Mouse (Mus musculus) right cerebral cortex, adult 2 months (tissue): ENCODE results near the gene 4933409G03Rik.
"Not testable (repeated sequence)": the region's sequence is repeated elsewhere in the genome, so short reads cannot be mapped to it uniquely, and the experiment has no call there.

ENCODE experiments used
- DNase-seq, 2 experiments: peaks; one replicate each; pipeline ENCODE4 v3.0.0; 2021 to 2022; ENCODE audit warnings: low spot score in 2 of 2

4933409G03Rik gene

GRCm38 (mm10) chr2:68582113-68582512, at the start of gene 4933409G03Rik:
TSS of gene 4933409G03Rik (plus strand) at chr2:68582413.
- DNase-seq, result no peak

DNA sequence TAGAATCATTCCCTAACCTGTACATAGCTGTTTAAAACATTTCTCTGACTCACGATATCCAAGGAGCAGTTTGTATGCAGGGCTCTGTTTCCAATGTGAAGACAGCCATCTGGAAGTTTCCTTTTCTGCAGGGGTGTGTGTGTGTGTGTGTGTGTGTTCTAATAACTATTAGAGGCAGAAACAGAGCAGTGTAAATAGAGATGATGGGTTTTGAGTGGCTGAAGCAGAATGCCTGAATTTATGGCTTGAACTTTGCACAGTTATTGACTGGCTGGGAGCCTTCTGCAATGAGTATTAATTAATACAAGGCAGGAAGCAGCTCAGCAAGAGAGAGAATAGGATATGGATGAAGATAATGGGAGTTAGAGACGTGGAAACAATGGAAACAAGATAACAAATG, 38.0 kb upstream of the 4933409G03Rik start:
- no peak for DNase-seq

DNA sequence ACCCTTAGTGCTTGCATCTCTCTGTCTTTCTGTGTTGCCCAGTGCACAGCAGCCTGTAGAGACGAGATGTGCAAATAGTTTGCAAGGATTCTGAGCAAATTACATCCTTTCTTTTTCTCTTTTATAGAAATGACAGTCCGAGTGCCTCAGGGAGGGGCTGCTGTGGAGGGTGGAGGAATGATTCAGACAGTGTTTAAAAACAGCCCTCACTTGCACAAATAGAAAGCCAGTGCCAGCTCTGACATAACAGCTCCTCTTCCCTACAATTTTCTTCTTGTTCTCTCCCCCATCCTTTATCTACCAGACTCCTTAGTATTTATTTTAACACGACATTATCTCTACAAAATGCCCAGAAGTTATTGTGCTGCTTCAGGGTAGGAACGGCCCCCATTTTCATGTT, 21.4 kb upstream of the 4933409G03Rik start:
- DNase-seq, result peak; percentile 55 to 65

DNA sequence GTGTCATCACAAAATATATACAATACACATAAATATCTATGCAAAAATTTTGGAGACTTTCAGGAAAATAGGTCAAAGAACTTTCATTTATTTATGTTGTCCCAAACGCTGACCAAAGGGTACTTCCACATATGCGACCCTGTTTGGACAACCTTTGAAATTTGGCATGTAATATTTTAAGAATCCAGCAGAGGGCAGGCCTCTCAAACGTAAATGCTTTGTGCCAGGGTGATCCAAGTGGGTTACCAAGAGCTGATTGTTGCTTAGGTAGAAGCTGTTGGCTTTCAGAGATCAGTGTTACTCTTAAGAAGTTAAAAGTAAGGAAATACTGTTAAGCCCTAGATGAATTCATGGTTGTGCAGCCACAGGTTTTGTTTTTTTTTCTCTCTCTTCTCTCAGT, 18.9 kb upstream of the 4933409G03Rik start:
- DNase-seq, result peak; percentile 34 to 60

- no peak for DNase-seq
Observed at GRCm38 (mm10) chr2:68568361-68568760, 13.9 kb upstream of the 4933409G03Rik start.

DNA sequence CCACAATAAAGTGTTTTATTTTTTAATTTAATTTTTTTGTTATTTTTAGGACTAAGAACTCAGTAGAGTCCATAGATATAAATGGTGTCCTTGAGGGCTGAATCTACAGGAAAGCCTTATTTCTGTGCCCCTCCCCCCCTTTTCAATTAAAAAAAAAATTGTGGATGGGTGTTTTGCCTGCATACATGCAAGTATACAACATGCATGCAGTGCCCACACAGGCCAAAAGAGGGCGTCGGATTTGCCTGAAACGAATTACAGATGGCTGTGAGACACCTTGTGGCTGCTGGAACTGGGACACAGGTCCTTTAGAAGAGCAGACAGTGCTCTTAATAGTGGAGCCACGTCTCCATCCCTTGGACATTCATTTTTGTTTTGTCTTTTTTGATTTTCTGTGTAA, 9.9 kb upstream of the 4933409G03Rik start:
- DNase-seq, result no peak

DNA sequence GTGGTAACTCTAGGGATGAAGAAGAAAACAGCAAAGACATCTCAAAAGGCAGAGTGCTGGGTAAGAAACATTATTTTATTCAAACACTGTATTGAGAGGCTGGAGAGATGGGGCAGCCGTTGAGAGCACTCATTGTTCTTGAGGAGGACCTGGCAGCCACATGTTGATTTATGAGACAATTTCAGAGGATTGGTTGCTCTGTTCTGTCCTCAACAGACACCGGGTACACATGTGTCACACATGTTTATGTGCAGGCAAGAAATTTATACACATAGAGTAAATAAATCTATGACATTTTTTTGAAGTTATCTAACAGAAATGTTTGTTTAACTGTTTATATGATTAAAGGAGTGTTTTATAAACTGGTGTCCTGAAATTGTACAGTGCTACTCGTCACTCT, 10.6 kb downstream of the 4933409G03Rik start:
- DNase-seq, result no peak

- DNase-seq, result not testable (repeated sequence)
Observed at GRCm38 (mm10) chr2:68656186-68656585, 74.0 kb downstream of the 4933409G03Rik start, which contains the start of gene 4932414N04Rik. TSS of gene 4932414N04Rik (plus strand) at chr2:68656486.
